Mouse (Mus musculus) liver, adult 2 months (tissue): ENCODE results near the gene Wdr20. TPM values are rescaled to one million over a fixed set of nuclear protein-coding genes. Genes with fewer than 3 reads are reported as not detected.

Experiments
- DNase-seq: peaks from one replicate; pipeline ENCODE4 v3.0.0-alpha.2; 2011; ENCODE audit warnings: low read depth, low spot score; ENCODE audit errors: extremely low read depth
- H3K27ac ChIP-seq: fragments of 200-500 bp; replicated peaks from 2 replicates; pipeline ENCODE4 v1.5.1; 2012; ENCODE audit warnings: low read depth, mild to moderate bottlenecking, control low read depth, inconsistent platforms, low read length; ENCODE audit not compliant: insufficient read depth
- H3K27me3 ChIP-seq: fragments of 200-500 bp; 2 replicates; pipeline ENCODE4 v1.6.1; 2012; ENCODE audit warnings: mild to moderate bottlenecking, moderate library complexity, low read length, inconsistent platforms; ENCODE audit not compliant: control insufficient read depth, insufficient read depth
- H3K36me3 ChIP-seq: fragments of 200-500 bp; 2 replicates; pipeline ENCODE4 v1.6.1; 2012; ENCODE audit warnings: low read length, inconsistent platforms; ENCODE audit not compliant: control insufficient read depth, insufficient read depth
- H3K4me1 ChIP-seq: fragments of 200-500 bp; 2 replicates; pipeline ENCODE4 v1.6.1; 2011; ENCODE audit warnings: low read length; ENCODE audit not compliant: control insufficient read depth, insufficient read depth
- H3K4me3 ChIP-seq: fragments of 200-500 bp; 2 replicates; pipeline ENCODE4 v1.5.1; 2011; ENCODE audit warnings: low read depth, mild to moderate bottlenecking, control low read depth, low read length, moderate library complexity; ENCODE audit not compliant: insufficient read depth
- H3K79me2 ChIP-seq: fragments of 200-500 bp; 2 replicates; pipeline ENCODE4 v1.6.1; 2012; ENCODE audit warnings: inconsistent platforms, mild to moderate bottlenecking, low read length, moderate library complexity; ENCODE audit not compliant: control insufficient read depth, insufficient read depth
- H3K9ac ChIP-seq: fragments of 200-500 bp; 2 replicates; pipeline ENCODE4 v1.6.1; 2012; ENCODE audit warnings: low read depth, mild to moderate bottlenecking, control low read depth, inconsistent platforms, low read length
- CTCF ChIP-seq: fragments of 200-500 bp; IDR thresholded peaks from 2 replicates; pipeline ENCODE4 v1.5.1; 2011; ENCODE audit warnings: low read depth, low read length, control low read depth
- POLR2A ChIP-seq: fragments of 200-500 bp; IDR thresholded peaks from 2 replicates; pipeline ENCODE4 v1.6.1; 2011; ENCODE audit warnings: low read length, control low read depth; ENCODE audit not compliant: insufficient read depth; ENCODE audit errors: extremely low read depth
- WGBS: fragments of 180-500 bp; shearing (Covaris S2); methylation state at CpG from one replicate; pipeline ENCODE4 v1.1.7; 2018; 5-methylcytosine and 5-hydroxymethylcytosine counted together
- polyA plus RNA-seq: library from polyadenylated mRNA; depleted of rRNA; stranded (reverse); fragments of >200 nt; gene quantifications from 2 replicates; pipeline ENCODE4 v1.2.3, GENCODE M21; 2012
- total RNA-seq: library from RNA; depleted of rRNA; stranded (reverse); fragments of >200 nt; gene quantifications from 2 replicates; pipeline ENCODE4 v1.2.3, GENCODE M21; 2014

Gene Wdr20
- total and polyA plus RNA-seq, 2 experiments, result 16.5 to 21.0 TPM

DNA sequence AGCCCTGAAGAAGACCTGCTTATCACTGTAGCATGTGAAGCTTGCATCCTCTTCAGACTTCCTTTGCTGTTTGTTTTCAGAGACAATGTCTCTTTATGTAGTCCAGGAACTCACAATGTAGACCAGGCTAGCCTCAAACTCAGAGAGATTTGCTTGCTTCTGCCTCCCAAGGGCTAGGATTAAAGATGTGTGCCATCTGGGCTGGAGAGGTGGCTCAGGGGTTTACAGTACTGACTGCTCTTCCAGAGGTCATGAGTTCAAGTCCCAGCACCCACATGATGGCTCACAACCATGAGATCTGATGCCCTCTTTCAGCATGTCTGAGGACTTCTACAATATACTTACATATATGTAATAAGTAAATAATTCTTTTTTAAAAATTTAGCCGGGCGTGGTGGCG is 97.4 kb downstream of the Wdr20 start:
- 97% methylated on average over 3 of the region's 3 CpGs for WGBS
- Histone ChIP-seq H3K27me3 (no peaks in the 10 kb centered on the region), H3K27ac (no peak overlapping the region), H3K36me3 (no peaks in the 10 kb centered on the region), H3K9ac (no peak overlapping the region), H3K4me1 (no peaks in the 10 kb centered on the region), H3K4me3 (no peak overlapping the region), H3K79me2 (no peaks in the 10 kb centered on the region)
- no peak for DNase-seq
- TF ChIP-seq CTCF (no peak), POLR2A (no peak)

DNA sequence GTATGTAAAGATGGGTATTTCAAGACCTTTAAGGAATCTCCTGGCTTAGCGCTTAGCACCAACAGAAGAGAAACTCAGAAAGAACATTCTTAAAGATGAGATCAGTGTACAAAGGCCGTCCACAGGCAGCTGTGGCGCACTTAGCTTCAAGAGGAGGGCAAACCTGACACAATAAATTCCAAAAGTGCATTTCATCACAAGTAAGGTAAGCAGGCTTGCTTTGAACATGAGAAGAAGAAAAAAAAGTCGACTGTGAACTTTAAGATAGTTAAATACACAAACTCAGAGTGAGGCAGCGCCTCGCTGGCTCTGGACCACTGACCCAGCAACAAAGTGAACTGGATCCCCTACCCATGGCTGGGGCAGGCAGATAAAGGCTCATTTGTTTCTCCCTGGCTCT is 99.0 kb downstream of the Wdr20 start:
- TF ChIP-seq CTCF (no peak), POLR2A (no peak)
- 66% methylated on average over 6 of the region's 6 CpGs for WGBS
- Histone ChIP-seq H3K4me3 (no peak overlapping the region), H3K27ac (no peak overlapping the region), H3K9ac (no peak overlapping the region), H3K79me2 (no peaks in the 10 kb centered on the region), H3K27me3 (no peaks in the 10 kb centered on the region), H3K4me1 (no peaks in the 10 kb centered on the region), H3K36me3 (no peaks in the 10 kb centered on the region)
- no peak for DNase-seq

DNA sequence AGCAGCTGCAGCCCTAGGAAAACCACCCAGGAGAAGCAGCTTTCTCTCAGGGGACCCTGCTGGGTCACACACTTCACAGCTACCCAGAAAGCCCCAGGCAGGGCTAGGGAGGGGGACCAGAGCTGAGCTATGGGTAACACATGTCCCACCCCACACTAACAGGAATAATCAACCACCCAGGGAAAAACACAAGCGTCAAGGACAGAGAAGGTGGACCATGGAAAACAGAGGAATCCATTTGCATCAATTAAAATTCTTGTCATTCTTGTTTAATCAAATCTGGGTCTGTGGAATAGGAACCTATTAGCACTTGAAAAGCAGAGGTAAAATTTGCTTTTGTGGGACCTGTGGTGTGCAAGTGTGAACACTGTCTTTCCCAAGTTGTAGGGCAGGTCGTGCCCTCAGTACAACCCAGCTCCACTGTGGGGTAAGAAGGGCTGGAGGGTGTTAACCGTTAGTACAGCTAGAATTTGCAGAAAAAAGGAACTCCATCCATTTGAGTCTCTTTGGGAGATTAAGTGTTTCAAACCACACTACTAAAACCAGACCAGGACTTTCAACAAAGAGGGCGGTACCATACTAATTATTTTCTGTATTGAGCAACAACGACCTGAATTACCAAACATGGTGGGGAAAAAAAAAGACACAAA is 99.6 kb downstream of the Wdr20 start:
- TF ChIP-seq POLR2A (no peak), CTCF (no peak)
- H3K36me3 ChIP-seq, result no peaks in the 10 kb centered on the region
- no peak overlapping the region for H3K4me3 ChIP-seq
- no peaks in the 10 kb centered on the region for H3K79me2 ChIP-seq
- no peak for DNase-seq
- H3K27ac ChIP-seq, result no peak overlapping the region
- 55% methylated on average over 5 of the region's 5 CpGs for WGBS
- H3K27me3 ChIP-seq, result no peaks in the 10 kb centered on the region
- H3K9ac ChIP-seq, result no peak overlapping the region
- no peaks in the 10 kb centered on the region for H3K4me1 ChIP-seq

DNA sequence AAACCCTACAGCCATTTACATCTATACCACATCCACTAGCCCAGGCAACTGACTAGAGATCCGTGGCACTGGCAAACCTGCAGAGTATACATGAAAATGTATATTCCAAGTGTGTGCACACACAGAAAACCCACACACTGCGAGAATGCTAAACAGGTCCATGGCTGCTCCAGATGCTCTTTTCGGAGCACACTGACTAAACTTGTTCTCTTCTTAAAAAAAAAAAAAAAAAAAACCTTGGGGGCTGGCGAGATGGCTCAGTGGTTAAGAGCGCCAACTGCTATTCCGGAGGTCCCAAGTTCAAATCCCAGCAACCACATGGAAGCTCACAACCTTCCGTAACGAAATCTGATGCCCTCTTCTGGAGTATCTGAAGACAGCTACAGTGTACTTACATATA is 100.1 kb downstream of the Wdr20 start:
- 93% methylated on average over 8 of the region's 8 CpGs for WGBS
- Histone ChIP-seq H3K27me3 (no peaks in the 10 kb centered on the region), H3K4me3 (no peak overlapping the region), H3K27ac (no peak overlapping the region), H3K4me1 (no peaks in the 10 kb centered on the region), H3K36me3 (no peaks in the 10 kb centered on the region), H3K79me2 (no peaks in the 10 kb centered on the region), H3K9ac (no peak overlapping the region)
- TF ChIP-seq POLR2A, result no peak
- no peak for TF ChIP-seq CTCF
- DNase-seq, result no peak

DNA sequence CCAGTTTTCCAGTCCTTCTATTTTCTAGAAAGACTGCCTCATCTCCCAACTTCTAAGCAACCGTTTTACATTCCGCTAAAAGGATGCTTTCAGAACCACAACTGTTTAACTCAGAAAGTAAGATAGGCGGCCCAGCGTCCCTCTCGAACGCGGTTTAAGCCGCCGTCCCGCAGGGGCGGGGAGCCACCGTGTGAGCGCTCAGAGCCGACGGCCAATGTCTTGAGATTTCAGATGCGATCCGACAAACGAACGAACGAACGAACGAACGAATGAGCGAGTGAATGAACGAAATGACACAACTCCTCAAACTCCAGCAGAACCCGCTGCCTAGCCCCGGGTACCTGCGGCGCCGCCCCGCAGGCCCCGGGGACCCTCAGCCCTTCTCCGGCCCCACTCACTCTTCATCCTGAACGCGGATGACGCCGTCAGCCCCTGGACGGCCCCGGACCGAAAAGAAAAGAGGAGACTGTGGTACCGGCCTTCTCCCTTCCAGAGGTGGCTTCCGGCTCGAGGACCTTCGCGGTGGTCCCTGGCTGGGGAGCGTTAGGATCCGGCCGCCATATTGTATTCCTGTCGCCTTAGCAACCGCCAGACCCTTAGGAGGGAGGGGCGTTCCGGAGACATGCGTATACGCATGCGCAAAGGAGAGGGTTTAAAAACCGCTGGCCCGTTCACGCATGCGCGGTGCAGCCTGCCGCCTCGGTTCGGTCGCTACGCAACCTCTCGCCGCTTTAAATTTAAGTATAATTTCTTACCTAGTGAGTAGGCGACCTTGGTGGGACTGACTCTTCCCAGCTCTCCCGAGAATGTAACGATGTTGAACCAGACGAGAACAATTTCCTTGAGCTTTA is 102.8 kb downstream of the Wdr20 start, which contains the start of gene Mok:
TSS of gene Mok (minus strand) at position 592 of the 851 bp plus-strand sequence.
- Histone ChIP-seq H3K27me3 (no peaks in the 10 kb centered on the region), H3K4me3 (peak within 1 kb of the TSS; percentile 65), H3K79me2 (no peaks in the 10 kb centered on the region), H3K9ac (peak within 1 kb of the TSS; percentile 48), H3K36me3 (no peaks in the 10 kb centered on the region), H3K4me1 (peaks cover 2% of the 10 kb centered on the region; the same call in 1 of the 2 replicates), H3K27ac (no peak within 1 kb of the TSS)
- TF ChIP-seq POLR2A, result no peak
- TF ChIP-seq CTCF, result no peak
- peak; percentile 70 for DNase-seq
- WGBS, result under 1% methylated on average over 71 of the region's 71 CpGs
